Mouse (Mus musculus): Measurements from ENCODE around the gene Zbtb16. TPM values are rescaled to one million over a fixed set of nuclear protein-coding genes. Genes with fewer than 3 reads are reported as not detected.

Gene Zbtb16
- polyA plus RNA-seq, 1 experiment = 0.02 TPM

DNA sequence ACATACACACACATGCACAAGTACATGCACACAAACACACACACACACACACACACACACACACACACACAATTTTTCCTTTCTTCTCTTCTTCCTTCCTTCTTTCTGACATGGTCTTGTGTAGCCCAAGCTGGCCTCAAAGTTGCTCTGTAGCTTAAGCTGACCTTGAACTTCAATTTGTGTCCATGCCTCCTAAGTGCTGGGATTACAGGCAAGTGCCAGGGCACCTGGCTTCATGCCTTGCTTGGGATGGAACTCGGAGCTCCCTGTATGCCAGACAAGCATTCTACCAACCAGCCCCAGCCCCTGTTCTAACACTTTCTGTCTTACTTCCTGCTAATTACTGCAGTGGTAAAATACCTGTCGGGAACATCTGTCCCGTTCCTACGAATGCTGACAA is 222.8 kb downstream of the Zbtb16 start:
- no peaks in the 10 kb centered on the region for H3K9me3 ChIP-seq (ENCODE audit: control insufficient read depth, low read length)
- no peak for TF ChIP-seq GATA1 (IDR thresholded peaks at IDR 0.05; ENCODE audit: low read length)
- TF ChIP-seq TAL1 (IDR thresholded peaks at IDR 0.05; ENCODE audit: low read length) = no peak
- no peak overlapping the region for H3K4me3 ChIP-seq (replicated peaks)
- no peaks in the 10 kb centered on the region for H3K27me3 ChIP-seq (ENCODE audit: control insufficient read depth)
- H3K36me3 ChIP-seq (ENCODE audit: control insufficient read depth) = no peaks in the 10 kb centered on the region
- H3K4me1 ChIP-seq (ENCODE audit: control insufficient read depth) = no peaks in the 10 kb centered on the region

DNA sequence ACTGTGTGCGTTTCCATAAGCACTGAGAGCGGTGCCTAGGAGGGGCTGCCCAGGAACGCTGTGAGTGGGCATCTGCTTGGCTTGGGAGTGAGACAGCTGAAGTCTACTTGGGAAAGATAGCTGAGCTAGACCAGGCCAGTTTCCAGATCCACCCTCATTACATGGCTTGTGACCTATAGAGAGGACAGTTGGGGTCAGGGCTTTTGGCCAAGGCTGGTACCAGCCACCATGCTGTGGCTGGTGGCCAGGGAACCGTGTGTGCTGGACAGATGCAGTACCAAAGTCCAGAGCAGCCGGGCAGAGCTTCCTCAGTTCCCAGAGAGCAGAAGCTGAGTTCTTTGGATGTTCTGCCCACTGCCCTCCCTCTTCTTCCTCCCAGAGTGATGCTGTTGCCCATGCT is 223.5 kb downstream of the Zbtb16 start:
- no peaks in the 10 kb centered on the region for H3K36me3 ChIP-seq (ENCODE audit: control insufficient read depth)
- H3K4me1 ChIP-seq (ENCODE audit: control insufficient read depth) = no peaks in the 10 kb centered on the region
- H3K4me3 ChIP-seq (replicated peaks) = no peak overlapping the region
- TF ChIP-seq TAL1 (IDR thresholded peaks at IDR 0.05; ENCODE audit: low read length) (no peak), GATA1 (IDR thresholded peaks at IDR 0.05; ENCODE audit: low read length) (no peak)
- H3K27me3 ChIP-seq (ENCODE audit: control insufficient read depth) = no peaks in the 10 kb centered on the region
- H3K9me3 ChIP-seq (ENCODE audit: control insufficient read depth, low read length) = no peaks in the 10 kb centered on the region

DNA sequence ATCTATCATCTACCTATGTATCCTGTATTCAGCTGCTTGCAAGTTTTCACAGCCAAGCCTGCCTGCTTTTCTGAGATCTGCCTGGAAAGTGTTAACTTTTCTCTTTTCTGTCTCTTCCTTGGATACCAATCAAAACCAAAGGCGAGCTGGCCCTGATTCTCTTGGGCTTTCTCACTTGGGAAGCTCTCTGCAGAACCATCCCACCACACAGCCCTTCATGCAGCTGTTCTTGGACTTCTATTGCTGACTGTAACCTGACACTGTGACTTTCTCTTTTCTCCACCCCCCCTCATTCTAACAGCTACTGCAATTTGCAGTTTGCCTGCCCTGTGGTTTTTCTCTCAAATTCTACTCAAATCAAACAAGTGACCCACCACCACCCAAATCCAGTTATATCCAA is 225.0 kb downstream of the Zbtb16 start:
- H3K4me1 ChIP-seq (ENCODE audit: control insufficient read depth) = no peaks in the 10 kb centered on the region
- TF ChIP-seq TAL1 (IDR thresholded peaks at IDR 0.05; ENCODE audit: low read length) = no peak
- no peak for TF ChIP-seq GATA1 (IDR thresholded peaks at IDR 0.05; ENCODE audit: low read length)
- H3K9me3 ChIP-seq (ENCODE audit: control insufficient read depth, low read length) = no peaks in the 10 kb centered on the region
- no peaks in the 10 kb centered on the region for H3K27me3 ChIP-seq (ENCODE audit: control insufficient read depth)
- no peaks in the 10 kb centered on the region for H3K36me3 ChIP-seq (ENCODE audit: control insufficient read depth)
- no peak overlapping the region for H3K4me3 ChIP-seq (replicated peaks)

DNA sequence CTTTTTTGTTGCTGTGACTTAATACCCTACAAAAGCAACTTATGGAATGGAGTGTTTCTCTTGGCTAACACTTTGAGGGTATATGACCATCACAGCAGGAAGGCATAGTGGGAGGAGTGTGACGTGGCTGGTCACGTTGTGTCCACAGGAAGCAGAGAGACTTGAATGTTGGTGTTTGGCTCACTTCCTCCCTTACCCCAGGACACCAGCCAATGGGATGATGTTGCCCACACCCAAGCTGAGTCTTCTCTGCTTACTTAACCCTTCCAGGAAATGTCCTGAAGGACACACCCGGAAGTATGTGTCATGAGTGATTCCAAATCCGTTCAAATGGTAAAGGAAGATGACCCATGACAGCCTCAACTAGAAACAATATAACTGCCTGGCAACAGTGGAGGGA is 226.3 kb downstream of the Zbtb16 start:
- TF ChIP-seq GATA1 (IDR thresholded peaks at IDR 0.05; ENCODE audit: low read length) (no peak), TAL1 (IDR thresholded peaks at IDR 0.05; ENCODE audit: low read length) (no peak)
- Histone ChIP-seq H3K4me1 (ENCODE audit: control insufficient read depth) (no peaks in the 10 kb centered on the region), H3K4me3 (replicated peaks) (no peak overlapping the region), H3K36me3 (ENCODE audit: control insufficient read depth) (no peaks in the 10 kb centered on the region), H3K9me3 (ENCODE audit: control insufficient read depth, low read length) (no peaks in the 10 kb centered on the region), H3K27me3 (ENCODE audit: control insufficient read depth) (no peaks in the 10 kb centered on the region)

DNA sequence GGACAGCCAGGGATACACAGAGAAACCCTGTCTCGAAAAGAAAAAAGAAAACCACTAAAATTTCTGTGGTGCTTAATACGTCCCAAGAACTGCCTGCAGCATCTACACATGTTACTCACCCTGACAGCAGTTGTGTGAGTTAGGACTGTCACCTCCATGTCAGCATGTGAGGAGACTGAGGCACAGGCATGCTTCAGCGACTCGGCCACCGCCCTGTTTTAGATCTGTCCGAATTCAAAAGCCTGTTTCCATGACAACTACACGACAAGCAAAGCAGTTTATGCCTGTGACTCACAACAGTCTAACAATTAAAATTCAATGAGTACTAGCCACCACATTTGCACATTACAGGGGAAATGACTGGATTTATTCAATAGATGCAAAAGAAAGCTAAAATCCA is 228.6 kb downstream of the Zbtb16 start:
- no peaks in the 10 kb centered on the region for H3K36me3 ChIP-seq (ENCODE audit: control insufficient read depth)
- H3K9me3 ChIP-seq (ENCODE audit: control insufficient read depth, low read length) = no peaks in the 10 kb centered on the region
- H3K4me3 ChIP-seq (replicated peaks) = no peak overlapping the region
- no peaks in the 10 kb centered on the region for H3K4me1 ChIP-seq (ENCODE audit: control insufficient read depth)
- H3K27me3 ChIP-seq (ENCODE audit: control insufficient read depth) = no peaks in the 10 kb centered on the region
- TF ChIP-seq TAL1 (IDR thresholded peaks at IDR 0.05; ENCODE audit: low read length) (no peak), GATA1 (IDR thresholded peaks at IDR 0.05; ENCODE audit: low read length) (no peak)

DNA sequence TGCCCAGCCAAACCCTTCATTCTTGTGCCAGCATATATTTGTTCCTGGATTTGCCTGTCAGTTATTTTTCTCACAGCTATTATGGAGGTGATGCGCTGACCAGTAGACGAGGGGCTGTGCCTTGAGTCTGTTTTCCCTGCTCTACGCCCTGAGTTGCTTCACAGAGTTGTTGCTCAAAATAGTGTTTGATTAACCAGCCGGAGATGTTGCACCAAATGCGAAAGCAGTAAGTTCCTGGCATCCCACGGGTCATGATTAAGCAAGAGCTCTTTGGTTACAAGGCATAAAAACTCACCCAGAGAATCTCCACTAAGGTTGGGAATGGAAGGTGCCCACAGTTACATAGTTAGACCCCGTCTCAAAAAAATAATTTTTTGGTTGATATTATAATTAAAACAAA is 229.9 kb downstream of the Zbtb16 start:
- Histone ChIP-seq H3K4me1 (ENCODE audit: control insufficient read depth) (no peaks in the 10 kb centered on the region), H3K4me3 (replicated peaks) (no peak overlapping the region), H3K9me3 (ENCODE audit: control insufficient read depth, low read length) (no peaks in the 10 kb centered on the region), H3K36me3 (ENCODE audit: control insufficient read depth) (no peaks in the 10 kb centered on the region), H3K27me3 (ENCODE audit: control insufficient read depth) (no peaks in the 10 kb centered on the region)
- TF ChIP-seq GATA1 (IDR thresholded peaks at IDR 0.05; ENCODE audit: low read length) (no peak), TAL1 (IDR thresholded peaks at IDR 0.05; ENCODE audit: low read length) (no peak)

DNA sequence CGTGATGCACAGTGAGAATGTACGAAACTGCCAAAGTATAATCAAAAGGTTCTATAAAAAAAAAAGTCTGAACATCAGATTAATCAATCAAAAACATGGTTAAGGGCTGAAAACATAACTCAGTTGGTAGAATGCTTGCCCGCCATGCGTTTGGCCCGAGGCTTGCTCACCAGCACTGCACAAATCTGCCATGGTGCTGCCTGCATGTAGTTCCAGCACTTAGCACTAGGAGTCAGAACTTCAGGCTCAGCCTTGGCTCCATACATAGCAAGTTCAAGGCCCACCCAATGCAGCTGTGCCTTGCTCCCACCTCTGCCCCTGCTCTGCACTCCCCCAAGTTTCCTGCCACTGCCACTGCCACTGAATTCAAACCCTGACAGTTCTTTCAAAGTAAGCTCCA is 230.3 kb downstream of the Zbtb16 start:
- Histone ChIP-seq H3K27me3 (ENCODE audit: control insufficient read depth) (no peaks in the 10 kb centered on the region), H3K36me3 (ENCODE audit: control insufficient read depth) (no peaks in the 10 kb centered on the region), H3K4me1 (ENCODE audit: control insufficient read depth) (no peaks in the 10 kb centered on the region), H3K9me3 (ENCODE audit: control insufficient read depth, low read length) (no peaks in the 10 kb centered on the region), H3K4me3 (replicated peaks) (no peak overlapping the region)
- TF ChIP-seq GATA1 (IDR thresholded peaks at IDR 0.05; ENCODE audit: low read length) (no peak), TAL1 (IDR thresholded peaks at IDR 0.05; ENCODE audit: low read length) (no peak)

DNA sequence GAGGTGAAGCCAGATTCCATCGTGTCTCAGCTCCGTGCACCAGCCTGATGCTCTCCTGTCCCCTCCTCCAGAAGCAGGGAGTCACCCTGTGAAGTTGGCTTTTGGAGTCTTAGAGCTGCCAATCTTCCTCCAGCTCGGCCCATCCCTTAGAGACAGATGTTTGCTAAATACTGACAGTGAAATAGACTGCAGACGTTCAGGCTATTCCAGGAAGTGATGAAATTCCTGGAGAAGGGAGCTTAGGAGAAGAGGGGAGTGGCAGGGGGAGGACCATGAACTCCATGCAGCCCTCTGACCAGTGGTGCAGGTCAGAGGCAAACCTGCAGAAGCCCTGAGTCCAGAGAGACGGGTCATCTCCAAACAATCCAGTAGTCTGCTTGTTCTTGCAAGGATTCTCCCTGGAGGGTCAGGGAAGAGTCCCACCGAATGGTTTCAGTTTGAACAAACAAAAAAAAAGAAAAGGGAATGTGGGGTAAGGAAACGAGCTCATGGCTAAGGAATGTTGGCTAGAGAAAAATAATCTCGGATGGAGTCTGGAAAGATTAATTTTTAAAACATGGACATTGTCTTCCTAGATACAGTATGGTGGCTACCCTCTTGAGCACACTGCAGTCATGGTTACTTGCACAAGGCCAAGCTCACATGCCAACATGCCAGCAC is 231.0 kb downstream of the Zbtb16 start, which contains the start of gene Nnmt:
Gene Nnmt (minus strand): TSS at position 215 of the 660 bp plus-strand sequence.
- Histone ChIP-seq H3K4me3 (replicated peaks) (no peak within 1 kb of the TSS), H3K27me3 (ENCODE audit: control insufficient read depth) (no peaks in the 10 kb centered on the region), H3K9me3 (ENCODE audit: control insufficient read depth, low read length) (no peaks in the 10 kb centered on the region), H3K36me3 (ENCODE audit: control insufficient read depth) (no peaks in the 10 kb centered on the region), H3K4me1 (ENCODE audit: control insufficient read depth) (no peaks in the 10 kb centered on the region)
- TF ChIP-seq GATA1 (IDR thresholded peaks at IDR 0.05; ENCODE audit: low read length) (no peak), TAL1 (IDR thresholded peaks at IDR 0.05; ENCODE audit: low read length) (no peak)

Other genes with a start within 250 kb of the Zbtb16 start
- not detected in 2 replicates for gene Nnmt, start 231.1 kb downstream of the Zbtb16 start, polyA plus RNA-seq (2012)
- gene Htr3a, start 74.9 kb upstream of the Zbtb16 start, polyA plus RNA-seq (2012) = 0.03 TPM in 1 of 2 replicates, not detected in the other
- not detected in 2 replicates for gene Htr3b, start 128.8 kb upstream of the Zbtb16 start, polyA plus RNA-seq (2012)
- 0.02 and 0.10 TPM in 2 replicates for gene Usp28, start 149.2 kb upstream of the Zbtb16 start, polyA plus RNA-seq (2012)
- gene Zw10, start 219.4 kb upstream of the Zbtb16 start, polyA plus RNA-seq (2012) = 0.33 and 0.57 TPM in 2 replicates
- 0.03 TPM in 1 of 2 replicates, not detected in the other for gene Tmprss5, start 245.0 kb upstream of the Zbtb16 start, polyA plus RNA-seq (2012)